In the genomic region with DNA sequence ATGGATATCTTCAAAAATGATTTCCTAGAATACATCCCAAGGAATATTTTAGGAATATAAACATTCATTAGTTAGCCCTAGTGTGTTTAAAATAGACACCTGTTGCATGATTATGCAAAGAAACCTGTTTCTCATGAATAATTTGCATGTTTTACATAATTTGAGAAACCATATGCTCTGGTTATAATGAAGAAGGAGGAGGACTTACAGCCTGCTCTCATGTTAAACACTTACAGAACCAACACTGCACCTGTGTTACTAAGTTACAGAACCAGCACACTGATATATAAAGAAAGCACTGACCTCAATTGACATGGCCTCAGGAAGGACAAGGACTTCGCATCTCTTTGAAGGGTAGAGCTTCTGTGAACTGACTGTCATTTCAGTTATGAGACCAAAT, we compare ENCODE assay signal across 19 mouse cellular contexts.
"Had no signal": no experiment of that assay in that cellular context is flagged by ENCODE, and none has a peak within 500 bp of the region (broad histone marks: within the 10 kb centered on the region; RNA-seq: fewer than 3 reads in every experiment).

No protein-coding gene starts in this region.

- H3K4me1 ChIP-seq: neural tube, embryonic 13.5 days; neural tube, embryonic 15.5 days; stomach, embryonic 15.5 days had no signal

- ATAC-seq: midbrain, embryonic 16.5 days had no signal

- H3K9ac ChIP-seq: lung, embryonic 14.5 days; midbrain, embryonic 12.5 days; neural tube, embryonic 13.5 days; neural tube, embryonic 15.5 days; stomach, embryonic 15.5 days had no signal

- DNase-seq: lung, adult 18-20 months; lung, embryonic 14.5 days; lung, postnatal 10 days; lung, postnatal 4 days; midbrain, embryonic 14.5 days; retina, postnatal 1 day; right cerebral cortex, adult 18-20 months; right cerebral cortex, postnatal 25 days; thymus, adult 18-20 months; thymus, postnatal 14 days; thymus, postnatal 36 days had no signal

- H3K27ac ChIP-seq: midbrain, embryonic 10.5 days; midbrain, embryonic 12.5 days; neural tube, embryonic 13.5 days; neural tube, embryonic 15.5 days; stomach, embryonic 15.5 days; stomach, postnatal 0 days had no signal

- H3K4me2 ChIP-seq: lung, embryonic 14.5 days; midbrain, embryonic 12.5 days; neural tube, embryonic 13.5 days; neural tube, embryonic 15.5 days; stomach, embryonic 15.5 days had no signal

- H3K4me3 ChIP-seq: midbrain, embryonic 10.5 days; midbrain, embryonic 12.5 days; myocyte; neural tube, embryonic 13.5 days; neural tube, embryonic 15.5 days; stomach, embryonic 15.5 days had no signal

- H3K9me3 ChIP-seq: midbrain, embryonic 10.5 days; midbrain, embryonic 12.5 days; neural tube, embryonic 13.5 days; neural tube, embryonic 15.5 days; stomach, embryonic 15.5 days had no signal

- H3K27me3 ChIP-seq: midbrain, embryonic 12.5 days; neural tube, embryonic 13.5 days; neural tube, embryonic 15.5 days; stomach, embryonic 15.5 days had no signal

- H3K36me3 ChIP-seq: midbrain, embryonic 10.5 days; midbrain, embryonic 12.5 days; neural tube, embryonic 13.5 days; neural tube, embryonic 15.5 days; stomach, embryonic 15.5 days had no signal
